Mouse (Mus musculus) lung, postnatal 0 days (tissue): ENCODE data around the gene Polm. TPM values are rescaled to one million over a fixed set of nuclear protein-coding genes. Genes with fewer than 3 reads are reported as not detected.

Source experiments
- ATAC-seq: fragments of 200-750 bp; cut with Nextera tagmentation; 2 replicates; pipeline ENCODE4 v1.8.0; 2017; ENCODE audit warnings: moderate library complexity
- DNase-seq: peaks from one replicate; pipeline ENCODE4 v3.0.0-alpha.2; 2016; ENCODE audit warnings: low spot score
- H3K27ac ChIP-seq: fragments of 300-500 bp; sonication (generic); 2 replicates; pipeline ENCODE4 v1.5.1; 2014; ENCODE audit warnings: antibody characterized with exemption, mild to moderate bottlenecking, low read length, mixed read lengths
- H3K27me3 ChIP-seq: fragments of 300-500 bp; sonication (generic); replicated peaks from 2 replicates; pipeline ENCODE4 v1.6.1; 2014; ENCODE audit warnings: low read length, mixed read lengths; ENCODE audit not compliant: insufficient read depth
- H3K36me3 ChIP-seq: fragments of 300-500 bp; sonication (generic); 2 replicates; pipeline ENCODE4 v1.6.1; 2014; ENCODE audit warnings: low read length, mixed read lengths; ENCODE audit not compliant: insufficient read depth
- H3K4me1 ChIP-seq: fragments of 300-500 bp; sonication (generic); 2 replicates; pipeline ENCODE4 v1.6.1; 2014; ENCODE audit warnings: antibody characterized with exemption, low read depth, low read length, mixed read lengths; ENCODE audit not compliant: insufficient read depth
- H3K4me2 ChIP-seq: fragments of 300-500 bp; sonication (generic); replicated peaks from 2 replicates; pipeline ENCODE4 v1.6.1; 2014; ENCODE audit warnings: low read depth, mild to moderate bottlenecking, low read length, moderate library complexity, mixed read lengths
- H3K4me3 ChIP-seq: fragments of 300-500 bp; sonication (generic); 2 replicates; pipeline ENCODE4 v1.5.1; 2014; ENCODE audit warnings: low read depth, low read length
- H3K9ac ChIP-seq: fragments of 300-500 bp; sonication (generic); replicated peaks from 2 replicates; pipeline ENCODE4 v1.6.1; 2014; ENCODE audit warnings: low read depth, mild to moderate bottlenecking
- H3K9me3 ChIP-seq: fragments of 300-500 bp; sonication (generic); 2 replicates; pipeline ENCODE4 v1.6.1; 2016; ENCODE audit warnings: low read length, mixed read lengths
- CTCF ChIP-seq: IDR thresholded peaks from 2 replicates; pipeline ENCODE4 v1.5.1; 2016; ENCODE audit warnings: antibody characterized with exemption, mild to moderate bottlenecking
- EP300 ChIP-seq: IDR thresholded peaks from 2 replicates; pipeline ENCODE4 v1.6.1; 2016; ENCODE audit warnings: antibody characterized with exemption, mild to moderate bottlenecking, control low read depth
- WGBS: fragments of 180-500 bp; shearing (Covaris S2); extraction: QIAGEN DNeasy Blood & Tissue Kit; methylation state at CpG from one replicate; pipeline ENCODE4 v1.1.7; 2014; 5-methylcytosine and 5-hydroxymethylcytosine counted together
- polyA plus RNA-seq: library from polyadenylated mRNA; unstranded; fragments of >200 nt; fragmentation: Nextera tagmentation; extraction: Ambion mirVana; gene quantifications from 2 replicates; pipeline ENCODE4 v1.2.1, GENCODE M21; 2015

The Polm gene
- polyA plus RNA-seq, 1 experiment from 2014 or later: 8.2 TPM

GRCm38 (mm10) chr11:5850452-5850851 lies 12.6 kb upstream of the Polm start:
- WGBS: 36% methylated on average over 5 of the region's 5 CpGs
- no peak overlapping the region for H3K27ac ChIP-seq
- H3K4me1 ChIP-seq: no peaks in the 10 kb centered on the region
- no peak for DNase-seq
- H3K4me3 ChIP-seq: no peak overlapping the region
- TF ChIP-seq EP300 (no peak), CTCF (no peak)
- H3K27me3 ChIP-seq: no peaks in the 10 kb centered on the region
- H3K9ac ChIP-seq: no peak overlapping the region
- H3K9me3 ChIP-seq: no peaks in the 10 kb centered on the region
- no peaks in the 10 kb centered on the region for H3K36me3 ChIP-seq
- no peak overlapping the region for H3K4me2 ChIP-seq
- ATAC-seq: no peak

DNA sequence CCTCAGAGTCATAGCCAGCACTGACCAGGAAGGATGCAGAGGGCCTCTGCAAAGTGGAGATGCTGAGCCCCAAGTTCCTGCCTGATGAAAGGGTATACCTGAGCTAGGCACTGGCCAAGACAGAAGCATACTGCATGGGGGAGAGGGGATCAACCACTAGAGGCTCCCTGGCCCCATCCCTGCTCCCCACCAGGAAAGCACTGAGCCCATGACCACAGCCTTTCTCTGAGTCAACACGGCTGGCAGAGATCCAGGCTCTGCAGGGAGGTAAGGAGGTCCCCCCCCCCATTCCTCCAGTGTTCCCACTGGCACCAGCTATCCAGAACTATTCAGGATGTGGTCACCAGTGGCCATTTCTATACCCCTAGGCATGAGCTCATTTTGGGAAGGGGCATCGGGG lies 11.5 kb upstream of the Polm start:
- H3K9me3 ChIP-seq: no peaks in the 10 kb centered on the region
- H3K36me3 ChIP-seq: no peaks in the 10 kb centered on the region
- WGBS: 77% methylated on average over 2 of the region's 2 CpGs
- ATAC-seq (no peak; the same call in 1 of the 2 replicates), DNase-seq (no peak)
- H3K27ac ChIP-seq: no peak overlapping the region
- no peak overlapping the region for H3K4me2 ChIP-seq
- H3K4me3 ChIP-seq: no peak overlapping the region
- no peaks in the 10 kb centered on the region for H3K4me1 ChIP-seq
- no peaks in the 10 kb centered on the region for H3K27me3 ChIP-seq
- H3K9ac ChIP-seq: no peak overlapping the region
- TF ChIP-seq CTCF: no peak
- no peak for TF ChIP-seq EP300

DNA sequence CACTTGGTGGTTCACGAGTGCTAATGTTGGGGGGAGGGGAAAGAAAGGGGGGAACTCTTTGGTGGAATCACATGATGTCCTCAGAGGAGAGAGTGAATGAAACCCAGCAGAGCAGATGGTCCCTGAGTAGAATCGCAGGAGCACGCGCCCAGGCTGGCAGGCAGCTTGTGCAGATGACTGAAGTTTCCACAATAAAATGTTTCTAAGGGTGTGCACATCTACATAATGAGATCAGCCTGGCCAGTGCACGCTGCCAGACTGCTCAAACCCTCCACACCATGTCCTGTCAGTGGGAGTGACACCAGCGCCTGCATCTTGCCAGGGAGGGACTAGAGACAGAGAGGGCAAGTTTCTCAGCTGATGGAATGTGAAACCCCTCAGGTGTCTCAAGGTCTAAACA lies 10.9 kb upstream of the Polm start:
- peak; percentile 53 for ATAC-seq
- DNase-seq: no peak
- Histone ChIP-seq H3K4me2 (no peak overlapping the region), H3K36me3 (no peaks in the 10 kb centered on the region), H3K27me3 (no peaks in the 10 kb centered on the region), H3K27ac (no peak overlapping the region), H3K9me3 (no peaks in the 10 kb centered on the region), H3K4me3 (no peak overlapping the region), H3K9ac (no peak overlapping the region), H3K4me1 (no peaks in the 10 kb centered on the region)
- 68% methylated on average over 6 of the region's 6 CpGs for WGBS
- TF ChIP-seq CTCF: no peak
- TF ChIP-seq EP300: no peak

- Histone ChIP-seq H3K4me2 (no peak overlapping the region), H3K4me3 (no peak overlapping the region), H3K9me3 (no peaks in the 10 kb centered on the region), H3K36me3 (no peaks in the 10 kb centered on the region), H3K27ac (no peak overlapping the region), H3K9ac (no peak overlapping the region), H3K27me3 (no peaks in the 10 kb centered on the region), H3K4me1 (no peaks in the 10 kb centered on the region)
- no peak for TF ChIP-seq CTCF
- no peak for TF ChIP-seq EP300
- ATAC-seq (no peak), DNase-seq (no peak)
- WGBS: 42% methylated on average over 7 of the region's 7 CpGs
Observed at GRCm38 (mm10) chr11:5846639-5847345, 9.0 kb upstream of the Polm start.

DNA sequence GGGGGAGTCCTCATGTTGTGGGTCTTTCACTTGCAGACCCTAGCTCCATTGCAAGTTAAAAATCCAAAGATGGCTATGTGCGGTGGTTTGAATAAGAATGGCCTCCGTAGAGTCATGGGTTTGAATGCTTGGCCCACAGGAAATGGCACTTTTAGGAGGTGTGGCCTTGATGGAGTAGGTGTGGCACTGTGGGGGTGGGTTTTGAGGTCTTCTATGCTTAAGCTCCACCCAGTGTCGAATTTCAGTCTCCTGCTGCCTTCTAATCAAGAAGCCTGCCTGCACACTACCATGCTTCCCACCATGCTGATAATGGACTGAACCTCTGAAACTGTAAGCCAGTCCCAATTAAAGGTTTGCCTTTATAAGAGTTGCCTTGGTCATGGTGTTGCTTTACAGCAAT lies 5.3 kb upstream of the Polm start:
- no peak overlapping the region for H3K9ac ChIP-seq
- 82% methylated on average over 3 of the region's 3 CpGs for WGBS
- no peak overlapping the region for H3K4me2 ChIP-seq
- no peaks in the 10 kb centered on the region for H3K36me3 ChIP-seq
- H3K4me1 ChIP-seq: no peaks in the 10 kb centered on the region
- no peaks in the 10 kb centered on the region for H3K27me3 ChIP-seq
- no peak for TF ChIP-seq EP300
- no peak for TF ChIP-seq CTCF
- DNase-seq (no peak), ATAC-seq (no peak)
- H3K9me3 ChIP-seq: no peaks in the 10 kb centered on the region
- no peak overlapping the region for H3K27ac ChIP-seq
- H3K4me3 ChIP-seq: no peak overlapping the region

- Histone ChIP-seq H3K27me3 (no peaks in the 10 kb centered on the region), H3K4me3 (no peak overlapping the region), H3K36me3 (no peaks in the 10 kb centered on the region), H3K4me2 (no peak overlapping the region), H3K9ac (no peak overlapping the region), H3K27ac (no peak overlapping the region), H3K9me3 (no peaks in the 10 kb centered on the region), H3K4me1 (peaks cover 4% of the 10 kb centered on the region; the same call in 1 of the 2 replicates)
- 90% methylated on average over 2 of the region's 2 CpGs for WGBS
- no peak for DNase-seq
- TF ChIP-seq CTCF (no peak), EP300 (no peak)
- no peak for ATAC-seq
Observed at GRCm38 (mm10) chr11:5841751-5842150, 3.9 kb upstream of the Polm start.

GRCm38 (mm10) chr11:5840346-5840745 lies 2.5 kb upstream of the Polm start:
- TF ChIP-seq EP300: no peak
- TF ChIP-seq CTCF: no peak
- Histone ChIP-seq H3K4me1 (peaks cover 4% of the 10 kb centered on the region; the same call in 1 of the 2 replicates), H3K36me3 (no peaks in the 10 kb centered on the region), H3K4me2 (no peak overlapping the region), H3K27ac (no peak overlapping the region), H3K9ac (no peak overlapping the region), H3K27me3 (no peaks in the 10 kb centered on the region), H3K9me3 (no peaks in the 10 kb centered on the region), H3K4me3 (no peak overlapping the region)
- DNase-seq: no peak
- 75% methylated on average over 7 of the region's 7 CpGs for WGBS
- no peak for ATAC-seq
